Mouse (Mus musculus) 416B (cell line): Measurements from ENCODE around the gene Pabpc4.
A peak's percentile ranks its signal among the peaks of the same experiment; 100 is the strongest.
"Not testable (repeated sequence)": the region's sequence is repeated elsewhere in the genome, so short reads cannot be mapped to it uniquely, and the experiment has no call there.

Experiments used
- DNase-seq: peaks from one replicate; pipeline ENCODE4 v3.0.0; 2011; ENCODE audit warnings: low read depth

Gene Pabpc4

DNA sequence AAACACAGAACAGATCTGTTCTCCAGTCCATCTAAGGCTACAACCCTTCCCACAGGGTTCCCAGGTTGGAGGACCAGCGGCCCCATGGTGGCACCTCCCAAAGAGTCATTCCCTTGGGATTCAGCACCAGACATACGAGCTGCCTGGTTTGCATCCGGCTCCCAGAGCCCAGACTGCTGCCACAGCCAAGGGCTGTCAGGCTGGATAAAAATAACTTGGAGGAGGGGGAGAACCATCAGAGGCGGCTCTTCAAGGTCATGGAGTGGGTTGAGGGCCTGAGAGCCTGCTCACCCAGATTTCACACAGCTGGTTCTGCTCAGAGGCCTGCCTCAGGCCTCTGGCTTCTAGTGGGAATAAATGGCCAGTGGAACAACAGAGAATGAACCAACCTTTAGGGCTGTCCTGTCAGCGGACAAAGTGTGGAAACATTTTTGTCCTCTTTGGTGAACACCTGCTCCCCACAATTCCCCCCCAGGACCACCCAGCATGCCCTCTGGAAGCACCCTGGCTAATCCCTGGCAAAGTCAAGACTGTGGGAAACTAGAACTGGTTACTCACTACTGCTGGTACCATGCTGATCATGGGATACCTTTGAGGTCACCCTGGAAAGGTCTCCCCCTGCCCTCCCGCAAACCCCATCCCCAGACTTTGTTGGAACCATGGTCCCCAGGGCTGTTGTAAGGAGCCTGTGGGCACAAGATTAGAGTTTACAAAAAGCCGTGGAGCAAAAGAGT, 14.8 kb upstream of the Pabpc4 start:
- no peak for DNase-seq

- DNase-seq: no peak
Measured at GRCm38 (mm10) chr4:123248971-123249567, 13.1 kb upstream of the Pabpc4 start.

DNA sequence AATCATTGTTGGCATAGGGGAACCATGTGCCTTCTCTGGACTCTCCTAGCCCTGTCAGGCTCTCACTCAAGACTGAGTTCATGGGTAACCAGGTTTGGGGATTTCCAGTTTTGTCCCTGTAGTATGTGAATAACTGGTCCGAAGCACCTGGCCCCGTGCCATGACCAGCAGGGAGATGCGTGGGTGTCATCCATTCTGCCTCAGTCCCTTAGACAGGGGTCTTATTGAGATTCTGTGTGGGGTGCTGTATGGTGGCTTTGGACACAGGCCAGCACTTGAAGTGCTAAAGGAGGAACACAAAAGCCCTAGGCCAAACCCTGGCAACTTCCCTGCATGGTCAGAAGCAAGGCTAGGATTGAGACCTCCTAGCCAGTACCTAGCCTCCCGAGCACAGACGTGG, 9.9 kb upstream of the Pabpc4 start:
- no peak for DNase-seq

DNA sequence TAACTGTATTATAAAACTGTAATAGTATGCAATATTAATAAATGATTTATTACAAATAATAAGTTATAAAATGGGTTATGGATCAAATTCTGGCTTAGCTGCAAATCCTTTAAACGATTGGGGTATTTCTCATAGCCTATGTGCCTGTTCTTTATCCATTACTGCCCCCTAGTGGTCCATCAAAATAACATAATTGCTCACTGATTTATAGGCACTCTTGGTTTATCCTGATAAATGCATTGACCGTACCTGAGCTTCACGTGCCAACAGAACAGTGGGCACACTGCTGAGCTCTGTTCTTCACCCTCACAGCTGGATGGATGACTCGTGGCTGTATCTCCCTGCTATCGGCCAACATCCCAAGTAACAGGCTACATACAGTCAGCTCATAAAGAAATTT, 7.5 kb upstream of the Pabpc4 start:
- peak; percentile 78 for DNase-seq

DNA sequence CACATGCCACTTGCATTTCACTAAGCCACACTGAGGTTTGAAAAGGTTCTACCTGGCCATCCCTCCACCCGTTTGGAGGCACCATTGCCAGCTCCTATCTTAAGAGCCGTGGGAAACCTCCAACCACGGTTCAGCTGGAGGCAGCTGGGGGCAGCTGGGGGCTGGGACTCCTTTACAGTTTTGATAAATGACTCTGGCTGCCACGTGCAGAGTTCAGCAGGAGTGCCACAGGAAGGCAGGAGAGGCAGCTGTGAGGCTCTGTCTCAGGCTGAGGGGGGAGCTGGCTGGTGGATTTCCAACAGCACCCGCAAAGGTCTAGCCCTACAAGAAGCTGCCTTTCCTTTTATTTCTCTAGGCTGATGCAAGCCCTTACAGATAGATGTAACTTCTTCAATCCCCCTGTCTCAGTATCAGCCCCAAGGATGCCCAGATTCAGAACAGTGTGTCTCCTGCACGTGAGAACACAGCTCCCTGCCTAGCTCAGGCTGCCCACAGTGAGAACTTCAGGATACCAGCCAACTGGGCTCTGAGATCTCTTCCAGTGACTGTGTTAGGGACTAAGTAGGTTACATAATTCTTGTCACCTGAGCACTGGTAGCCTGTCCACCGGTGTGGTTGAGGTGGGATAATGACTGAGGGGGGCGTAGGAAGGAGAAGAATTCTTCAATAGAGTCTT, 1.9 kb upstream of the Pabpc4 start:
- no peak for DNase-seq

DNA sequence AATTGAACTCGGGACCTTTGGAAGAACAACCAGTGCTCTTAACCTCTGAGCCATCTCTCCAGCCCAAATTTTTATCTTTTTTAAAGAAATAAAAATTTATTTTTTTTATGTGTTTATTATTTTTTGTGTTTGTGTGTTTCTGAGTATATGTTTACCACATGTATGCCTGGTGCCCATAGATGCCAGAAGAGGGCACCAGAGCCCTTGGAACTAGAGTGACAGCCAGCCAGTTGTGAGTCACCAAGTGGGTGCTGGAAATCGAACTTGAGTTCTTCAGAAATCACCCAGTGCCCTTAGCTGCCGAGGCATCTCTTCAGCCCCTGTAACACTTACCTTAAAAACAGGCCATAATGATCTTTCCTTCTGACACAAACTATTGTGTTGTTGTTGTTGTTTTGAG, 8.9 kb downstream of the Pabpc4 start:
- DNase-seq: peak; percentile 41

DNA sequence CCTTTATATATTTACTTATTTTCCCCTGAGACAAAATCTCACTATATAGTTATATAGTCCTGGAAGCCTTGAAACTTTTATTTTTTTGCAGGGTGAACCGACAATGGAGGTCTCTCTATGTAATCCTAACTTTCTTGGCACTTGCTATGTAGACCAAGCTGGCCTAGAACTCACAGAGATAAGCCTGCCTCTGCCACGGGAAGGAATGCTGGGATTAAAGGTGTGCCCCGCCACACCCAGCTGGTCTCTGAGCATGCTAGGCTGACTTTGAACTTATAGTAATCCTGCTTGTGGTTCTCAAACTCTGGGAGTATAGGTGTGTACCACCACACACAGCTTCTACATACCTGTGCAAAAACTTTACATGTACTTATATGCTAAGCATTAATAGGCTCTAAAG, 18.0 kb downstream of the Pabpc4 start:
- no peak for DNase-seq

GRCm38 (mm10) chr4:123282500-123282899, 20.3 kb downstream of the Pabpc4 start:
- peak; percentile 96 for DNase-seq

DNA sequence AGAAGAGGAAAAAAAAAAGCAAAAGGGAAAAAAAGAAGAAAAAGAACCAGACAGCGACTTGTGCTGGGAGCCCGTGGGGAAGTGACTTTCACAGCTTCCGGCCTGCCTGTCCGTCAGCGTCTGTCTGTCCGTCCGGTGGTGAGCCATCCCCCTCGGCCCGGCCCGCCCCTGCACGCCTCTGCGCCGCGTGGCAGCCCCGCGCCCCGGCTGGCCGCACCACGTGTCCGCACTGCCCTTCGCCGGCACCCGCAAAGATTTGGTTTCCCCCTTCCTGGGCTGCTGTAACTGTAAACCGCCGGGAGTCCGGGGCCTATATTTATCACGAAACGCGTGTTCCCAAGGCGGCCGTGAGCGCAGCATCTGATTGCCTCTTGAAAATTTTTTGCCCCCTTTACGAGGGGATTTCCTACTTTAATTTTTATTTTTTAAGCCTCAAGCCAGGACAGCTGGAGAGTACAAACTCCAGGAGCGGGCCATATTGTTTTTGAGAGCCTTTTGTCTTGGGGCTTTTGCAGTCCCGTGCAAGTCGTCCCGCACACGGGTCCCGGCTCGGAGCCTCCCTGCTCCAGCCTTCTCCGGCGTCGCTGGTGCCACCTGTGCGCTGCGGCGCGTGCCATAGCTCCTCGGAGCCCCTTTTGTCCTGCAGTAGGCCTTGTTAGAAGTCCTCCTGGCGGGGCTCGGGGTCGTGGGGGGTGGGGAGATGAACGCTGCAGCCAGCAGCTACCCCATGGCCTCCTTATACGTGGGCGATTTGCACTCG, 20.9 kb downstream of the Pabpc4 start:
- DNase-seq: peak; percentile 35

DNA sequence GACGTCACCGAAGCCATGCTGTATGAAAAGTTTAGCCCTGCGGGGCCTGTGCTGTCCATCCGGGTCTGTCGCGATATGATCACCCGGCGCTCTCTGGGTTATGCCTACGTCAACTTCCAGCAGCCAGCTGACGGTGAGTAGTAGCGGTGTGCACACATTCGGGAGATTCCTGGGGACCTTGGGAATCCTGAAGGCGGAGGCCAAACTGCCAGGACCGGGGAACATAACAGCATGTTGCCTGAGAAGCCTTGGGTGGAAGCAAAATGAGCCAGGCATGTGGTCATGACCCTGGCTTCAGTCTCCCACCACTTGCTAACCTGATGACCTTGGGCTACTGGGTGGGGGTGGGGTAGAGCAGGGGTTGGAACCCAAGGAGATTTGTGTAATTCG, 21.5 kb downstream of the Pabpc4 start:
- DNase-seq: peak; percentile 36

DNA sequence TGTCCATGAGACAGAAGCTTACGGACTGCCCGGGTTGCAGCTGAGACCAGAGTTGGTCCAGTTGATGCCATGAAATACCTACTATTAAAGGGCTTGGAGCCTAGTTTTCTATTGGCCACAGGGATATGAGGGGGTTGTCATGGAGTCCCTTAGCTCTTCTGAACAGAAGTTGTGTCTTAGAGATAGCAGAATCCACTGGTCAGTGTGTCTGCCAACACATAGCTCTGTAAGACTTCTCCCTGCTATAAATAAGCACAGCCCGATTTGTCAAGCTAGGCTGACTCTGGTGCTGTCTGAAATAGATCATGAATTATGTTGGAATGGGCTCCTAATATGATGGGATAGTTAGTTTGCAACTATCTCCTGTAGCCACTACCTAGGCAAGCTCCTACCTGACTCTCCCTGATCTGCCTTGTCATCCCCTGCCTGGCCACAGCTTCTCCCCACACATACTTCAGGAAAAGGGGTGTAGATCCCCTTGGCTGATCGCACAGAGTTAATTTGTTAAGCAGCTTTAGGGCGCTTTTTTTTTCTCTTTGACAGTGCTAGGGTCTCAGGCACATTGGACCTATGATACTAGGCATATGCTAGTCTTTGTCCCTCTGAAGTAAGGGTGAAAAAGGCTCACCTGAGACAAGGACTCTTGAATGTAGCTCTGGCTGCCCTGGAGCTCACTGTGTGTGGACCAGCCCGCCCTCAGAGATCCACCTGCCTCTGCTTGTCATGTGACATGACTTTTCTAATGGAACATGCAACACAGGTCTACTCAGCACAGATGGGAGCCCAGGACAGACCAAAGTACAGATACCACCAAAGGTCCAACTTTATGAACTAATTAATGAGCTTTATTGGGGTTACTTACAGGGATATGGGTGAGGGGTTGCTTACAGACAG, 22.8 kb downstream of the Pabpc4 start:
- no peak for DNase-seq

DNA sequence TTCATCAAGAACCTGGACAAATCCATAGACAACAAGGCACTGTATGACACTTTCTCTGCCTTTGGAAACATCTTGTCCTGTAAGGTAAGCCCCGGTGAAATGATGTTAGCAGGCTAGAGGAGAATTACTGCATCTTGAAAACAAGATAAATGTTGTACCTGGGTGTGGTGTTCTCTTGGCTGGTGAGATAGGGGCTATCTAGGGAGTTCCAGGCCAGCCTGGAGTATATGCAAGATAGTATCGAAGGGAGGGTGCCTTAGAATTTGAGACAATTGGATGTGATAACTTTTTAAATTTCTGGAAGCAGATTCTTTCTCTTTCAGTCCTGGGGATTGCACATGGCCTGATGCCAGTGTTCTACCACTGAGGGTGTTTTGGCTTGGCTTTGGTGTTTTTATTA, 24.6 kb downstream of the Pabpc4 start:
- DNase-seq: no peak

DNA sequence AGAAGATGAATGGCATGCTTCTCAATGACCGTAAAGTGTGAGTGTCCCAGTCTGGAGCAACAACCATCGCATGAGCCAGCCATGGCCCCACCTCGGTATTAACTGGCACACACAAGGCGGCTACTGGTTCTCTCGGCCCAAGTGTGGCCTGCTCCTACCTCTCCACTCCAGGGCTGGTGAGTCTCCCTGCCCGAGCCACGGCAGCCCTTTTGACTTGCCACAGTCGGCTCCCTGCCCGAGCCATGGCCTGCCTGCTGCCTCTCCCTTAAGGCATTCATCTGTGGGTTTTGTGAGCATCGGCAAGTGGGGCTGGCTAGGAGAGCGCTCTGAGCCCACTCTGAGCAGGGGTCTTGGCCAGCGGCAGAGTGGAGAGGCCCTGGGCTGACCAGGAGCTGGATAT, 26.9 kb downstream of the Pabpc4 start:
- DNase-seq: no peak

- no peak for DNase-seq
Measured at GRCm38 (mm10) chr4:123292390-123292789, 30.2 kb downstream of the Pabpc4 start.

- no peak for DNase-seq
Measured at GRCm38 (mm10) chr4:123292989-123293388, 30.8 kb downstream of the Pabpc4 start.

DNA sequence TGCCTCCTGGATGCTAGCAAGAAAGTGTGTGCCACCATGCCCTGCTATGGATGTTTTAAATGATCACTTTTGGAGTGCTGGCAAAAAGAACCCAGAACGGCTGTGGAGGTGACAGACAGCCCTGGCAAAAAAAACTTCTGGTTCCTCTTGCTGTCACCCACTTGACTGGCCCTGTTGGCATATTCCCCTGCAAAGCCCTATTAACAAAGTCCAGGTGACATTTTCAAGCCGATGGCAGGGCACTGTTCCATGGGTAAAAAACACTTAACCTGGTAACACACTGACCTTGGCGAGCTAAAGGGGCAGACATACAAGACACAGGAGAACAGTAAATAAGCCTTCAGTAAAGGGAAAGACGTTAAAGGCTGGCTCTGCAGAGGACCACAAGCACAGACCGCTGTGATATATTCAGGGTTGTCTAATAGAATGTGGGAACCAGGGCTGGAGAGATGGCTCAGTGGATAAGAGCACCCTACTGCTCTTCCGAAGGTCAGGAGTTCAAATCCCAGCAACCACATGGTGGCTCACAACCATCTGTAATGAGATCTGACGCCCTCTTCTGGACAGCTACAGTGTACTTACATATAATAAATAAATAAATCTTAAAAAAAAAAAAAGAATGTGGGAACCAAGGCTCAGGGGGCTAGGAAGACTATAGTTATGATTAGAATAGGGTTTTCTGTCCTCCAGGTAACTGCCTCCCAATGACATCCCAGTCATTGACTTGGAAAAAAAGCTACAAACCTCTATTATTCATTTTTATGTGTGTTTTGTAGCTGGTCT, 31.7 kb downstream of the Pabpc4 start:
- no peak for DNase-seq

DNA sequence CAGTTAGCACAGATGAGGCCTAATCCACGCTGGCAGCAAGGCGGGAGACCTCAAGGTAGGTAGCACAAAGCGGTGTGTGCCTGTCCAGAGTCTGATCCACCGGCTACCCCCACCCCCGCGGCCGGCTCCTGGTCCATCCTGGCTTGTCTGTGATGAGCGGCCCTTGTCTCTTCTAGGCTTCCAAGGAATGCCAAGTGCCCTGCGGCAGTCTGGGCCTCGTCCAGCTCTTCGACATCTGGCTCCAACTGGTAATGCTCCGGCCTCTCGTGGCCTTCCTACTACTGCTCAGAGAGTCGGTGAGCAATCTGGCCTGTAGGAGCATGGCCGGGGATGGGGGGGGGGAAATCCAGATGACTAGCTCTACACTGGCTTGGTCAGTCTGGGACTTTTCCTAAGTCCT, 32.9 kb downstream of the Pabpc4 start:
- not testable (repeated sequence) for DNase-seq

- DNase-seq: no peak
Measured at GRCm38 (mm10) chr4:123295516-123296147, 33.5 kb downstream of the Pabpc4 start.

- DNase-seq: no peak
Measured at GRCm38 (mm10) chr4:123296148-123296534, 34.0 kb downstream of the Pabpc4 start.

- DNase-seq: no peak
Measured at GRCm38 (mm10) chr4:123297195-123297960, 35.2 kb downstream of the Pabpc4 start.
